Mouse (Mus musculus): ENCODE data around the gene Med15.
A peak's percentile ranks its signal among the peaks of the same experiment; 100 is the strongest.

The Med15 gene

DNA sequence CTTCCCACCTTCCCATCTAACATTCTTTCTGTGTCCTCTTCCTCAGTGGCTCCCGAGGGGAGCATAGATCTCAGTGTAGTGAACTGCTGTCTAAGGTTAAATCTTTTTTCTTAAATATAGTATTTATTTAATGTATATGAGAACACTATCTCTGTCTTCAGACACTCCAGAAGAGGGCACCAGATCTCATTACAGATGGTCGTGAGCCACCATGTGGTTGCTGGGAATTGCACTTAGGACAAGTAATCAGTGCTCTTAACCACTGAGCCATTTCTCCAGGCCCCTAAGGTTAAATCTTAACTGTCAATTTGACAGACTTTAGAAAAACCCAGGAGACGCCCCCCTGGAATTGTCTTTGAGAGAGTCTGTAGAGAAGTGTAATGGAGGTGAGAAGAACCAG is 670 bp downstream of the Med15 start:
- no peak for DNase-seq (ENCODE audit: low spot score)

DNA sequence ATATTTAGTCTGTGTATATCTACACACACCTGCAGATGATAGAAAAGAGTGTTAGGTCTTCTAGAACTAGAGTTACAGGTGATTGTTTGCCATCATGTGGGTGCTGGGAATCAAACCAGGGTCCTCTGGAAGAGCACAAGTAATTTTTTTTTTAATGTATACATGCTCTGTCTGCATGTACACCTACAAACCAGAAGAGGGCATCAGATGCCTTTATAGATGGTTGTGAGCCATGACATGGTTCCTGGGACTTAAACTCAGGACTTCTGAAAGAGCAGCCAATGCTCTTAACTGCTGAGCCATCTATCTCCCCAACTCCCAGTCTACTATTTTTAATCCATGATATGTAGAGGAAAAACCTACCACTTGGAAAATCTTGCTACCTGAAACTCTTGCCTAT is 2.7 kb downstream of the Med15 start:
- peak; percentile 11 for DNase-seq (ENCODE audit: low spot score)

DNA sequence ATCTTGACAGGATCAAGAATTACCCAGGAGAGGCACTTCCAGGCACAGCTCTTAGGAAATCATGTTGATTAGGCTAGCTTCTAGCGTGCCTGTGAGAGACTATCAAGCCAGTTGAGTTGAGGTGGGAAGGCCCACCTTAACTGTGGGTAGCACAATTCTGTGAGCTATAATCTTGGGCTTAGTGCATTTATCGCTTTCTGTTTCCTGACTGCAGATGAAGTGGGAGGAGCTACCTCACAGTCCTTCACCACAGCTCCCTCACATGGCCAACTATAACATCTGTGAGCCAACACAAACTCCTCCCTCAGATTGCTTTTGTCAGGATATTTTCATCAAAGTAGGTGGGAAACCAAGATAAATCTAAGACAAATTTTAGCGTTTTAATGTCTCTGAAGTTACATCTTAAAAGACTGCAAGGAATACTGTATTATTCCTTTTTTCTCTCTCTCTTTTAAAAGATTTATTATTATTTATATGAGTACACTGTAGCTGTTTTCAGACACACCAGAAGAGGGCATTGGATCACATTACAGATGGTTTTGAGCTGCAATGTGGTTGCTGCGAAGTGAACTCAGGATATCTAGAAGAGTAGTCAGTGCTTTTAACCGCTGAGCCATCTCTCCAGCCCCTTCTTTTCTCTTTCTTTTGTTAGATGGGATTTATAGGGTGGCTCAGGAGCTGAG is 5.4 kb downstream of the Med15 start:
- peak; percentile 73 for DNase-seq (ENCODE audit: low spot score)

DNA sequence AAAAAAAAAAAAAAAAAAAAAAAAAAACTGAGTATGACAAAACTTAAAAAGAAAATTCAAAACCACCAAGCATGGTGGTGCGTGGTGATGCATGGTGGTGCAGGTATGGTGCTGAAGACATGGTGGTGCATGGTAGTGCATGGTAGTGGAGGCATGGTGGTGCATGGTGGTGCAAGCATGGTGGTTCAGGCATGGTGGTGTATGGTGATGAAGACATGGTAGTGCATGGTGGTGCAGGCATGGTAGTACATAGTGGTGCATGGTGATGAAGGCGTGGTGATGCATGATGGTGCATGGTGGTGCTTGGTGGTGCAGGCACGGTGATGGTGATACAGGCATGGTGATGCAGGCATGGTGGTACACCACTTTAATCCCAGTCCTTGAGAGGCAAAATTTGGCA is 8.2 kb downstream of the Med15 start:
- no peak for DNase-seq (ENCODE audit: low spot score)

DNA sequence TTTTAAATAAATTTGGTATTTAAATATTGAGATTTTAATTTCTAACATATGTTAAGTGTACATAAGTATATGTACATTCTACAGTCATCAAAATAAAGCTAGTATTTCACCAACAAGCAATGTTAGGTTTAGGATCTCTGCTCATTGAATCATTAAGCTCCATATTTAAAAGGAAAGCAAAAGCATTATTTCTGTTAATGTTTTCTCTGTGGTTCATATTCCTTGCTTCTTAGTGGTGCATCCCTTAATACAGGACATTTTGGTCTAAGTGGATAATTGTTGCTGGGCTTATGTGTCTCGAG is 9.4 kb downstream of the Med15 start:
- no peak for DNase-seq (ENCODE audit: low spot score)

DNA sequence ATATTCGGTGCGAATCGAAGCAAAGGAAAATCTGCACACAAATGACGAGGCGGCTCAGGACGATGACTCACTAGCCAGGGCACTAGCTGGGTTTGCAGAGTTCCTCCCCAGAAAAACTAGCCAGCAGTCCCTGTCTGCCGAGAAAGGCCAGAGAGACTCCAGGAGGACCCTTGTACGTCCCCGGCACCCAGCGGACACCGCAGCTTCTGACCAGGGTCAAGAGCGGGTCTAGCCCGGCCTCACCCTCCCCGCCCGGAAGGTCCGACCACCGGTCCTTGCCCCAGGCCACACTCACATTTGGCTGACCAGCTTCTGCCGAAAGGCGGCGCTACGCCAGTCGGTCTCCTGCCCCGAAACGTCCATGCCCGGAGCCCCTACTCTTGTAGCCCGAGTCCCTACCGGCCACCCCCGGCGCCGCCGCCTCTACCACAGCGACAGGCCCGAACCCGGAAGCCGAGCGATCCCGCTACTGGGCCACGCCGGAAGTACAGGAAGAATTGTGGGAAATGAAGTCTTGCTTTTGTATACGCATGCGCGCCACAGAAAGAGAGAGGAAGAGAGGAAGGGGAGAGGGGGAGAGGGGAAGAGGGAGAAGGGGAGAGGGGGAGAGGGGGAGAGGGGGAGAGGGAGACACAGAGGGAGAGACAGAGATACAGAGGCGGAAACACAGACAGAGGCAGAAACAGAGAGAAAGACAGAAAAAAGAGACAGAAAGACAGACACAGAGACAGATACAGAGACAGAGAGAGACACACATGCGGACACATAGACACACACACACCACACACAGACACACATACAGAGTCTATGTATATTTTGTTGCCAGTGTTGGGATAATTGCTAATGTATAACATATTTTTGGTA is 10.0 kb downstream of the Med15 start:
- DNase-seq (ENCODE audit: low spot score): peak; percentile 93

DNA sequence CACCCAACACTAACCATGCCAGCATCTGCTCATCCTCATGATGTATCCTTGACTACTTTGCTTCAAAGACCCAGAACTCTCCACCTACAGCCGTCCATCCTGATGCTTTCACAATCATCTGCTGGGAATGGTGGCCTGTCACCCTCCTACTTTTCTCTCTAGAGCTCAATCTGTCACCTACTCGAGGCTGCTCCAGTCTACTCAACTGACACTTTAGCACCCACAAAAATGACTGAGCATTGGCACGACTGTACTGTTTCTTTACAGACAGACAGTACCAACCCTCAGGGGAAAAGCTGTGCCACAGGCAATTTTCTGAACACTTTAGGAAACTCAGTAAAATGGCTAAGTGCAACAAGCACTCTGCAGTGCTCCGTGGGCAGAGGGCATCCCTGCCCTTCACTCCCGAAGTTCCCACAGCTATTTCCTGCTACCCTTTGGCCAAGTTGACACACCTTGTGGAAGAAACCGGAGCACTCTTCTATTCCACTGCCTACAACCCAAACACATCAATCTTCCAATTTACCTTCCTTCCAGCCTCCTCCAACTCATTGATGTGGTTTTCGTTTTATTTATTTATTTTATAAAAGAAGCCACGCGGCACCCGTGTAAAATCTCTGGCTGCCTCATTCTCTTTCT is 10.8 kb downstream of the Med15 start:
- no peak for DNase-seq (ENCODE audit: low spot score)

DNA sequence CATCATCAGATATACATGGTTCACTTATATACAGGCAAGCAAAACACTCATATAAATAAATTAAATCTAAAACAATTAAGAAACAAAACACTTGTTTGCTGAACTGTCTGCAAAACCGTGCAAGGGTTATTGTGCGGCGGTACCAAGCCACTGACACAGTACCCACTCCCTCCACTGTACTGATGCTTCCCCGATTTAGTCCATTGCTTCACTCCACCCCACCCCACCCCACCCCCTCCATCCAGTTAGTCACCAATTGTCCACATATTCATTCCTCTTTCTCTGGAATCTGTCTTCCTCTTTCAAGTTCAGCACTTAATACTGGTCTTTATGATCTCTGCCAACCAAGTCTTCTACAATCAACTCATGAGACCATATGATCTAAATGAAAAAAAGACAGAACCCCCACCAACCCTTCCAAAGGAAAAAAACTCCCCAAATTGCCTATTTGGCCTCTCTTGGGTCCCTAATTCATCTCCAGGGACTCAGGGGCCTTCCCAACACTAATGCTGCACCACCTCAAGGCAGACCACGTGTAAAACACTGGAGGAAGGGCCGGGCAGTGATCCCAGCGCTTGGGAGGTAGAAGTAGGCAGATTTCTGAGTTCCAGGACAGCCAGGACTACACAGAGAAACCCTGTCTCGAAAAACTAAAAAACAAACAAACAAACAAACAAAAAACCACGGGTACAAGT is 11.4 kb downstream of the Med15 start:
- DNase-seq (ENCODE audit: low spot score): no peak

DNA sequence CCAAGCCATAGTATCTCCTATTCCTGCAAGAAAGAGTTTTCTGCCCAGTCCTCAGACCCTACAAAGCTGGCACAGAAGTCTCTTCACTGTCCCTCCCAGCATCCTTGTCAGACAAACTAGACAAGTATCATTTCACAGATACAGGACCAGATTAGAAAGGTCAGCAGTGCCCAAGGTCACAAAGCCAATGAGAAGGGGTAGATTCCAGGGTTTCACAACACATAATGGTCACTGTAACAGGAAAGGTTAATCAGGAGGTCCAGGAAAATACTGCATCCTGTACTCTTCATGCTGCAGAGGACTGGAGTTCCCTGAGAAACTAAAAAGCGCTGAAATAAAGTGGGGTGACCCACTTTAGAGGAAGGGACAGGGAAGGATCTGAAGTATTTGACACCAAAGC is 14.9 kb downstream of the Med15 start:
- DNase-seq (ENCODE audit: low spot score): no peak

DNA sequence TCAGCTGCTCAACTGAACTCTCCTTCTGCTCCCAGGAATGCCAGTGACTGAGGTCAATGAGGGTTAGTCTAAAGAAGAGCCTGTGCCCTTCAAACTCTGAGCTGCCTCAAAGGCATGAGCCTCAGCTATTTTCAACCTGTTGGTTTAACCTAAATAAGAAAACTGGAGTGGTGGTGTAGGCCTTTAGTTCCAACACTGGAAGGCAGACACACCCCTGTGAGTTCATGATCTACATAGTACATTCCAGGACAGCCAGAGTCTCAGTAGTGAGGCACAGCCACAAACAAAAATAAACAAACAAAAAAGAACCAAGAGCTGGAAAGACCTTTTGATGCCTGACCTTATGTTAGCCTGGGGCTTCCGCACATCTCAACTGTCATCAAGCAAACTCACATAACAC is 25.1 kb downstream of the Med15 start:
- no peak for DNase-seq (ENCODE audit: low spot score)

DNA sequence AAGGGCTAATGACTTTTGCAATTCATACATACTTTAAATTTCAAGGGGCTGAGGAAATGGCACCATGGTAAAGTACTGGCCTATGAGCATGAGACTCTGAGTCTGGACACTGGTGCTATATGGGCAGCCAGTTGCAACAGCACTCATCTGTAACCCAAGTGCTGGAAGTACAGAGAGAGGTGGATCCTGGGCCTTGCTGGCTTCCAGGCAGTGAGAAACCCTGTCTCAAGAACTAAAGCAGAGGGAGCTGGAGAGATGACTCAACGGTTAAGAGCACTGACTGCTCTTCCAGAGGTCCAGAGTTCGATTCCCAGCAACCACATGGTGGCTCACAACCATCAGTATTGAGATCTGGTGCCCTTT is 31.7 kb downstream of the Med15 start:
- DNase-seq (ENCODE audit: low spot score): no peak

DNA sequence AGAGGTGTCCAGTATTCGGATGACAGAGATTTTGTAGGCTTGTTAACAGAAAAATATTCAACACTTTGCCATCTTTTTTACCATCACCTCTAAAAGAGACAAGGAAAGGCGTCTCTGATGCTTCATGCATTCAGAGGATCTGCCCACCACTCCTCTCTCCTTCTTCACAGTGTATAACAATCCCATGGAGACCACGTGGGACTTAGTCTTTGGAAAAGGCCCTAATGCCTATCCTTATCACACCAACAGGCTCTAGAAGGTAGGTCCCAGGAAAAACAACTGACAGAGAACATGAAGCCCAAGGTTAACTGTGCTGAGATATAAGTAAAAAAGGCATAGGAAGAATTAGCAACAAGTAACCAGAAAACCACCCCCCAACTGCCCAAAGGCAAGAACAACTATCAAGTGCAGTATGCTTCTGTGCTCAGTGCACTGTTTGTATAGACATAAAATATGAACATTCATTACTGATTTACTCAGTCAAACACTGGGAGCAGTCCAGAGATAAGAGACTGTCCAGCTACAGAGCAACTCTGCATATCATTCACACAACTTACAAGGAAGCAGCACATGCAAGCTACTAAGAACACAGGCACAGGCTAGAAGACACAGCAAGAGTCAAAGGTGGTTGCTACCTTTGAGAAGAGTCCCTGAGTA is 32.2 kb downstream of the Med15 start:
- DNase-seq (ENCODE audit: low spot score): no peak

DNA sequence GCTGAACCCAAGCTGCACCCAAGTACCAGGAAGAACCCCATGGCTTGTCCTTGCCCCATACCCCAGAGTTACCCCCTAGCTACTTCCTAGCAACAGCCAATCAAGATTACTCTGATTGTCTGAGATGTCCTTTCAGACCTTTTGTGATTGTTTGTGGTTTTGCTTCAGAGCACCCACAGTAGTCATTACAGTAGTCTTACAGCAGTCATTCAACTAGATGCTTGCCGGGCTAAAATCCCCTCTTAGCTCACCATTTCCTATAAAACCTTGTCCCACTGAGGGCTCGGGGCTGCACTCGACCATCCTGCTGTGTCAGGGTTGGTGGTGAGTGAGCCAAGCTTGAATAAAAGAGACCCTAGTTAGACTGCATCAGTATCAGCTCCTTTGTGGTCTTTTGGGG is 37.8 kb downstream of the Med15 start:
- no peak for DNase-seq (ENCODE audit: low spot score)

DNA sequence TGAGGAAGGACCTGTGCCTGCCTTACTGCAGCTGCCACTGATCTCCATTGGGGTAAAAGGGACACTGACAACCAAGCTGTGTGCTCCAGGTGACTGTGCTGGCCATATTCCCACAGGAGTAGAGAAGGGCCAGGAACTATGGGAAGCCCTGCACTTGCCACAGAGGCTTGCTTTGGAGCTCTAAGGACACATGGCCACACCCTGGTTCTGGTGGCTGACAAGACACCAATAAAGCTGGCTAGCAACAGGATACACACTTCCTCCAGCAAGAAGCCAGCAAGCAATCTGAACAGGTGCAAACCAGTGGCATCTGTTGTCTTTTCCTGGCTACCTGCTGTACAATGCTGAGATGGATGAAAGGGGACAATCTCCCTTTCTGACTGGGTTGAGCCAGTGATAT is 62.8 kb downstream of the Med15 start:
- DNase-seq (ENCODE audit: low spot score): no peak

DNA sequence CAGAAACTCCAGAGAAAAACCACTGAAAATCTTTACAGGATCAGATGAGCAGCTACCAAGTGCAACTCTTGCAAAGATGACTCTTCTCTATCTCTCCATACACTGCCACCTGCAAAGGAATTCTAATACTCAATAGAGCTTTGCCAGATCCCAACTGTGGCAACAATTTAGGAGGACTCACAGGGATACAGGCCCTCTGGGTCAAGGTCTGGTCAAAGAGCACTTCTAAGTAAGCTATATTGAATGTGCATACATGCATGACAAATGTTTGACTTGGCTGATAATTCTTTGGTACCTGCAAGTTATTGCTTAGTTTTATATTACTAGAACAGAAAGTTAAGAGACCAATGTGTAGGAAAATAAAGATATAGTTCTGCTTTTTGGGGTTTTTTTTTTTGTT is 67.1 kb downstream of the Med15 start:
- DNase-seq (ENCODE audit: low spot score): no peak

DNA sequence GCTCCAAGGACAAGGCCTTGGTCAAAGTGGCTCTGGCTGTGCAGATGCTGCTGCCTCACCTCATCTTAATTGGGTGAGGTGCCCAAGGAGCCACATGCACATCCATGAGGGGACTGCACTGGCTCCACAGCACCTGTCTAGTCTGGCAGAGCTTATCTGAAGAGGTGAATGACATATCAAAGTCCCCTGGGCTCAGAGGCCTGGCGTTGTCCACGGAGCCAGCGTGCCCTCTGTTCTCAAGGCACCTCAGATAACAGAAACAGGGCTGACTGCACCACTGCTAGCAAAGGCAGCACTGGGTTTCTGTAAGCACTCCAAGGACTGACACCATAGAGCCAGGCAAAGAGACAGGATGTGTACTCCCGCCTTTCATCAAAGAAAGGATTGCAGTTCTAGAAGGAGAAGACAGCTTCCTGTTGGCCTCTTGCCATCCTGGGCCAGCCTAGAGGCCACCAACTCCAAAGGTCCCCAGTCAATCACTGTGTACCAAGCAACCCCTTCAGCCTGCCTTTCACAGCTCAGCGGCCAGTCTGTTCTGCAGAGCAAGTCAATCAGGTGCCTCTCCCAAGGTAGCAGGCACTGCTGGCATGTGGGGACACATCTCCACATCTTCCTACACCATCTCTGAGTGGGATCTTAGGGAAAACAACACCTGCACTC is 76.3 kb downstream of the Med15 start:
- no peak for DNase-seq (ENCODE audit: low spot score)

DNA sequence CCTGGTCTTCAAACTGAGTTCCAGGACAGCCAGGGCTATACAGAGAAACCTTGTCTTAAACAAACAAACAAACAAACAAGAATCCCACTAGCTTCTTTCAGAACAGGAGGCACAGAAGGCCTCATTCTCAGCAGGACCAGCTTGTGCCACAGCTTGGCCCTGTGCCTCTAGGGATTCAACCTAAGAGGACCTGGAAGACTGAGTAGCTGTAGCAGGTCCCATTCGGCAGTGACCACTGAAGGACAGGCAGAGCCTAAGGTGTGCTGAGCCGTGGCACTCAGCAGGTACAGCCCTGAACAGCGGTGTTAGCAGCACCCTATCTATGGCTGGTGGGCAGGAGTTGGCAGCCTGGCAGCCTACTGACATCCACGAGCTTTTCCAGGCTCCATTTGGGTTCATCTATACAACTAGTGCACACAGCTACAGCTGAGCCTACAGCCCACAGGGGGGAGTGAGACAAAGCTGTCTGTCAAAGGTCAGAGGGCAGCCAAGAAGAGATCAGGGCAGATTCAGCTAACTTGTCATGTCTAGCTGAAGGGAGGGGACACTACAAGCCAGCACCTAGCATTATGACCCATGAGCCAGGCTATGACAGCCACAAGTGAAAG is 78.4 kb downstream of the Med15 start:
- no peak for DNase-seq (ENCODE audit: low spot score)

DNA sequence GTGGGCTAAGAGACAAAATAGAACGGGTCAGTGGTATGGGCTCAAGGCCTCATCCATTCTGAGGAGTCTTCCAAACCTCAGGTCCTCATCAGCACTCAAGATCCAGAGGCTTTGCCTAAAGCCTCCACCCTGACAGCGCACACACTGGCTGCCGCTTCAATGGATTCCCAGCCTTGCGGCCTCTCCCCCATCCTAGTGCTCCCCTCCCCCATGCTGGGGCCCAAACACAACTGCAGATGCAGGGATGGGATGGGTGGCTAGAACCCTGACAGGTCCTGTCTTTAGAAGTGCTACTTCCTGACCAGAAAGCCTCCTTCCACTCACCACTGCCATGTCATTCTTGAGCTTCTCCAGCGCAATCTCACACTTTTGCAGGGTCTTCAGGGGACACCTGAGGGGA is 79.1 kb downstream of the Med15 start:
- no peak for DNase-seq (ENCODE audit: low spot score)

DNA sequence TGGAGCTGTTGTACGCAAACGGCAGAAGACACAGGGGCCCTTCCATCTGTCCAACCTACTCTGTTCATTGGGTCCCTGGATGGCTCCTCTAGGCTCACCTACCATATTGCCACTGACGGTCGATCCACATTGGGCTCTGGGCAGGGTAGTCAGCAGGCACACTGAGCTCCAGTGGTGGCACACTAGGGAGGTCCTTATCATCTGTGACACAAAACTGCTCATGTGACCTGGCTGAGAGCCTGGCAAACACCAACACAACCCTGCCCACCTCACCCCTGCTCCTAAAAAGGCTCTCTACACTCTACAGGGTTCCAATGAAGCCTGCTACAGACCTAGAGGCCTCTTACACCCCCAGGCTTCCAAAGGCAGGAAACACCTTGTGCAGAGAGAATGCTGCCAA is 80.1 kb downstream of the Med15 start:
- DNase-seq (ENCODE audit: low spot score): no peak

DNA sequence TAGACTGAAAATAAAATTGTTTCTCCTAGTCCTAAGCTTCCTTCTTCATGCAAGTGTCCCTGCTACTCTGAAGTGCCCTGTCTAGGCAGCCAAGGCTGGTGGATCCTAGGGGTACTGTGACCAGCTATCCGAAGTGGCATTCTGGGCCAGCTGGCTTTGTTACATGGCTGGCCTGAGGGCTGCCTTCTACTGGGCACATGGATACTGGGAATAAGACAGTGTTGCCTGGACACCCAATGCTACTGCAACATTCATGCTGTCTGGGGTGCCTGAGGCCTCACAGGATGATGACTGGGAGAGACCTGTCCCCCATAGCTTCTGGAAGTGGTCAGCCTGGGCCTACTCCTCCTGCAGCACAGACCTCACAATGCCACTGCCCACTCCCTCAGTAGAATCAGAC is 82.0 kb downstream of the Med15 start:
- DNase-seq (ENCODE audit: low spot score): no peak

DNA sequence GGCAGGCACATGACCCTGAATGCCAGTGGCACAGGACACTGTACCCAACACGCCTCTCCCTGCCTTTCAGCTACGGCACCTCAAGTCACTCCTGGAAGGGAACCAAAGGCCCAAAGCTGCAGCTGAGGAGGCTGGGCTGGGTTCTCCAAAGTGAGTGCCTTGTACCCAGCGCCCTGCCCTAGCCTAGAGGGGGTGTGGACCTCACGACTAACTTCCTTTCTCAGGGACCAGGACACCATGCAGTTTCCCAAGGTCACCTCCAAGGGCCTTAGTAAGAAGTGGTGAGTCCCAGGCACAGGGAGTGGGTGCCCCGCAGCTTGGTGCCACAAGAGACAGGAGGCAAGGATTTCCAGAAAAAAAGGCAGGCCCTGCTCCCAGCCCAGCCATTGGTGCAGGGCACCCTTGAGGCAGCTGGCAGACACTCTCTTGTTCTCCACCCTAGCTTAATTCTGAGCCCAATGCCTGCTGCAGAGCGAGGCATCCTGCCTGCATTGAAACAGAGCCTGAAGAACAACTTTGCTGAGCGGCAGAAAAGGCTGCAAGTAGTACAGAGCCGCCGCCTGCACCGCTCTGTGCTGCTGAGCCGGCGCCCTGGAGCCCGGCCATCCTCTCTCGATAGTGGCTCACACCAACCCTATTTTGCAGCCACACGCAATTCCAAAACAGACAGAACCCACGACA is 82.6 kb downstream of the Med15 start:
- no peak for DNase-seq (ENCODE audit: low spot score)

Measured in retina, embryonic 14.5 days (tissue).